21 mouse cellular contexts compared by ENCODE assay signal in genomic region chr1:81771704-81772103, GRCm38 (mm10).
DNase-seq lines count a peak whose midpoint lies in the region; ATAC-seq and TF ChIP-seq lines count a peak whose summit lies in the region.
"Had no signal": no experiment of that assay in that cellular context is flagged by ENCODE, and none has a peak within 500 bp of the region (broad histone marks: within the 10 kb centered on the region; RNA-seq: fewer than 3 reads in every experiment).

No protein-coding gene starts in this region.

- WGBS in limb, embryonic 14.5 days = 87% methylated on average over 3 of the region's 3 CpGs
- 89% methylated on average over 3 of the region's 3 CpGs for WGBS in limb, embryonic 10.5 days
- 92% methylated on average over 3 of the region's 3 CpGs for WGBS in midbrain, embryonic 16.5 days

- H3K9ac ChIP-seq in limb, embryonic 14.5 days (ENCODE audit: low read depth, low read length, severe bottlenecking) = no peak overlapping the region
- H3K9ac ChIP-seq in midbrain, embryonic 16.5 days (ENCODE audit: low read depth, low read length) = no peak overlapping the region
- H3K9ac ChIP-seq: heart, embryonic 13.5 days; hindbrain, embryonic 14.5 days; liver, embryonic 13.5 days; midbrain, embryonic 12.5 days; neural tube, embryonic 13.5 days had no signal

- no peak overlapping the region for H3K4me3 ChIP-seq in limb, embryonic 14.5 days (replicated peaks; ENCODE audit: low read length)
- no peak overlapping the region for H3K4me3 ChIP-seq in limb, embryonic 10.5 days
- no peak overlapping the region for H3K4me3 ChIP-seq in midbrain, embryonic 16.5 days (ENCODE audit: low read depth, low read length)
- H3K4me3 ChIP-seq: heart, embryonic 13.5 days; liver, embryonic 13.5 days; midbrain, embryonic 12.5 days; neural tube, embryonic 13.5 days had no signal

- intact Hi-C loops in left cerebral cortex, postnatal 14 days (cut with DNase I) = no loop called here

- DNase-seq in cerebellum, postnatal 14 days = peak; percentile 4 to 5
- DNase-seq in cerebellum, adult 11 months = no peak
- peak; percentile 41 for DNase-seq in limb, embryonic 14.5 days (ENCODE audit: low spot score)
- no peak for DNase-seq in limb, embryonic 10.5 days (ENCODE audit: low spot score)
- DNase-seq in left cerebral cortex, postnatal 14 days (ENCODE audit: low spot score in 2 of 2) = peak; percentile 7 to 30
- DNase-seq in right cerebral cortex, postnatal 4 days = peak; percentile 7
- no peak for DNase-seq in embryo, embryonic 11 days
- DNase-seq: cerebellum, adult 9-10 months; gastrocnemius, postnatal 36 days; kidney, adult 11 months; kidney, postnatal 14 days; liver, embryonic 13.5 days; lung, postnatal 14 days; retina, postnatal 1 day; thymus, adult 2 months had no signal

- H3K4me1 ChIP-seq in limb, embryonic 14.5 days (ENCODE audit: control insufficient read depth, insufficient read depth, low read length) = no peaks in the 10 kb centered on the region
- H3K4me1 ChIP-seq in limb, embryonic 10.5 days = no peaks in the 10 kb centered on the region
- no peaks in the 10 kb centered on the region for H3K4me1 ChIP-seq in midbrain, embryonic 16.5 days (ENCODE audit: control insufficient read depth, insufficient read depth, low read length)
- H3K4me1 ChIP-seq: heart, embryonic 13.5 days; liver, embryonic 13.5 days; midbrain, embryonic 12.5 days; neural tube, embryonic 13.5 days had no signal

- no peaks in the 10 kb centered on the region for H3K36me3 ChIP-seq in limb, embryonic 14.5 days (ENCODE audit: control insufficient read depth, insufficient read depth, low read length)
- no peaks in the 10 kb centered on the region for H3K36me3 ChIP-seq in limb, embryonic 10.5 days
- H3K36me3 ChIP-seq in midbrain, embryonic 16.5 days (ENCODE audit: control insufficient read depth, insufficient read depth, low read length) = no peaks in the 10 kb centered on the region
- H3K36me3 ChIP-seq: heart, embryonic 13.5 days; liver, embryonic 13.5 days; midbrain, embryonic 12.5 days; neural tube, embryonic 13.5 days had no signal

- no peak overlapping the region for H3K4me2 ChIP-seq in limb, embryonic 14.5 days (replicated peaks; ENCODE audit: low read depth, low read length, severe bottlenecking)
- no peak overlapping the region for H3K4me2 ChIP-seq in midbrain, embryonic 16.5 days (ENCODE audit: low read length)
- H3K4me2 ChIP-seq: heart, embryonic 13.5 days; hindbrain, embryonic 14.5 days; liver, embryonic 13.5 days; midbrain, embryonic 12.5 days; neural tube, embryonic 13.5 days had no signal

- no peak for ATAC-seq in limb, embryonic 14.5 days (ENCODE audit: low FRiP score, low read depth)
- ATAC-seq in midbrain, embryonic 16.5 days = no peak
- ATAC-seq: Patski had no signal

- no peaks in the 10 kb centered on the region for H3K9me3 ChIP-seq in limb, embryonic 14.5 days (ENCODE audit: control insufficient read depth, low read length)
- H3K9me3 ChIP-seq in limb, embryonic 10.5 days (replicated peaks) = no peaks in the 10 kb centered on the region
- no peaks in the 10 kb centered on the region for H3K9me3 ChIP-seq in midbrain, embryonic 16.5 days (replicated peaks; ENCODE audit: control insufficient read depth, low read length, poor library complexity, severe bottlenecking)
- H3K9me3 ChIP-seq: heart, embryonic 13.5 days; liver, embryonic 13.5 days; midbrain, embryonic 12.5 days; neural tube, embryonic 13.5 days had no signal

- no peaks in the 10 kb centered on the region for H3K27me3 ChIP-seq in limb, embryonic 14.5 days (ENCODE audit: control insufficient read depth, insufficient read depth, low read length)
- no peaks in the 10 kb centered on the region for H3K27me3 ChIP-seq in limb, embryonic 10.5 days (ENCODE audit: low read depth, poor library complexity, severe bottlenecking)
- H3K27me3 ChIP-seq in midbrain, embryonic 16.5 days (ENCODE audit: control insufficient read depth, insufficient read depth, low read depth, low read length) = no peaks in the 10 kb centered on the region
- H3K27me3 ChIP-seq: heart, embryonic 13.5 days; liver, embryonic 13.5 days; midbrain, embryonic 12.5 days; neural tube, embryonic 13.5 days; Patski had no signal

- TF ChIP-seq POLR2A in limb, embryonic 14.5 days (IDR thresholded peaks at IDR 0.05; ENCODE audit: borderline replicate concordance, extremely low read depth, insufficient read depth, insufficient read length) = no peak

- H3K27ac ChIP-seq in limb, embryonic 14.5 days (replicated peaks; ENCODE audit: low read depth, low read length) = no peak overlapping the region
- no peak overlapping the region for H3K27ac ChIP-seq in limb, embryonic 10.5 days
- no peak overlapping the region for H3K27ac ChIP-seq in midbrain, embryonic 16.5 days (ENCODE audit: low read length)
- H3K27ac ChIP-seq: heart, embryonic 13.5 days; hindbrain, embryonic 14.5 days; liver, embryonic 13.5 days; midbrain, embryonic 12.5 days; neural tube, embryonic 13.5 days had no signal

Comparison
In these comparisons a context has a peak if more than half of its experiments do, and no peak if none do; other contexts are left out.
1. DNase-seq: peak in cerebellum, postnatal 14 days (2 of 2), limb, embryonic 14.5 days (single experiment), left cerebral cortex, postnatal 14 days (2 of 2) and right cerebral cortex, postnatal 4 days (single experiment); none in cerebellum, adult 11 months (single experiment), limb, embryonic 10.5 days (single experiment) and embryo, embryonic 11 days (single experiment).